Mouse (Mus musculus): ENCODE data around the gene Bcl9l. TPM values are rescaled to one million over a fixed set of nuclear protein-coding genes. Genes with fewer than 3 reads are reported as not detected.
A peak's percentile ranks its signal among the peaks of the same experiment; 100 is the strongest.
"Not testable (repeated sequence)": the region's sequence is repeated elsewhere in the genome, so short reads cannot be mapped to it uniquely, and the experiment has no call there.

Gene Bcl9l
- 16.3 and 17.3 TPM in 2 replicates for polyA plus RNA-seq (2014; fragmentation: Nextera tagmentation; extraction: Ambion mirVana)

GRCm38 (mm10) chr9:44482552-44482951 is at the start of gene Bcl9l:
Gene Bcl9l, plus strand, starts transcription at chr9:44482825.
- DNase-seq (peak; percentile 97), ATAC-seq (ENCODE audit: insufficient read depth) (peak; percentile 54)
- no peaks in the 10 kb centered on the region for H3K9me3 ChIP-seq (ENCODE audit: low read depth, low read length)
- TF ChIP-seq CTCF (IDR thresholded peaks at IDR 0.05; ENCODE audit: low read depth), result peak; percentile 89
- H3K4me2 ChIP-seq, result peak within 1 kb of the TSS; percentile 88
- 0 out of 2 replicates have a peak, but pooled peaks cover 7% of the 10 kb centered on the region for H3K36me3 ChIP-seq (ENCODE audit: insufficient read depth)
- no peaks in the 10 kb centered on the region for H3K27me3 ChIP-seq (ENCODE audit: insufficient read depth, low read length)
- peak within 1 kb of the TSS; percentile 95 for H3K27ac ChIP-seq (ENCODE audit: low read depth)
- H3K4me3 ChIP-seq (ENCODE audit: low read depth, low read length), result peak within 1 kb of the TSS; percentile 98
- peaks cover 31% of the 10 kb centered on the region for H3K4me1 ChIP-seq (ENCODE audit: insufficient read depth)
- 0% methylated on average over 25 of the region's 31 CpGs for WGBS
- H3K9ac ChIP-seq, result peak within 1 kb of the TSS; percentile 93

DNA sequence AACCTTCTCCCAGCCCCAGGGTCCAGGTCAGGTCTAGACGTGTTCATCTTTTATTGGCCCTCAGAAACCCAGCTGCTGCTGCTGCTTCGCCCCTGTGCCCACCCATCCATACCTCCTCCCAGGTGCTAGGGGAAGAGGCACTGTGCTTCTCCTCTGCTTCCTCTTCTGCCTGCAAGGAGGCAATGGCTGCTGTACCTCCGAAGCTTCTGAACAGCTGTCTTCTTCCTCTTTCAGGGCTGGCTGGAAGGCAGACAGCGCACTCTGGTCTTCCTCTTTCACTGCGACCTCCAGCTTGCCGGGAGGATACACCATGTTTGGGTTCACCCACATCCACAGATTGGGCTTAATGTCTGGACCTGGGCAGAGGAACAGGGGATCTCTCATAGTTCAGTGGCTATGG is 46.9 kb upstream of the Bcl9l start:
- Histone ChIP-seq H3K27ac (ENCODE audit: low read depth) (no peak overlapping the region), H3K9me3 (ENCODE audit: low read depth, low read length) (no peaks in the 10 kb centered on the region), H3K4me2 (no peak overlapping the region), H3K27me3 (ENCODE audit: insufficient read depth, low read length) (no peaks in the 10 kb centered on the region), H3K4me1 (ENCODE audit: insufficient read depth) (no peaks in the 10 kb centered on the region), H3K4me3 (ENCODE audit: low read depth, low read length) (no peak overlapping the region), H3K36me3 (ENCODE audit: insufficient read depth) (no peaks in the 10 kb centered on the region), H3K9ac (no peak overlapping the region)
- no peak for TF ChIP-seq CTCF (IDR thresholded peaks at IDR 0.05; ENCODE audit: low read depth)
- 73% methylated on average over 6 of the region's 6 CpGs for WGBS
- DNase-seq (no peak), ATAC-seq (ENCODE audit: insufficient read depth) (no peak)

- Histone ChIP-seq H3K36me3 (ENCODE audit: insufficient read depth) (no peaks in the 10 kb centered on the region), H3K4me2 (no peak within 1 kb of the TSS), H3K27me3 (ENCODE audit: insufficient read depth, low read length) (no peaks in the 10 kb centered on the region), H3K4me3 (ENCODE audit: low read depth, low read length) (no peak within 1 kb of the TSS), H3K27ac (ENCODE audit: low read depth) (no peak within 1 kb of the TSS), H3K9me3 (ENCODE audit: low read depth, low read length) (no peaks in the 10 kb centered on the region), H3K4me1 (ENCODE audit: insufficient read depth) (no peaks in the 10 kb centered on the region), H3K9ac (no peak within 1 kb of the TSS)
- TF ChIP-seq CTCF (IDR thresholded peaks at IDR 0.05; ENCODE audit: low read depth), result no peak
- DNase-seq, result no peak
- no peak for ATAC-seq (ENCODE audit: insufficient read depth)
- 60% methylated on average over 19 of the region's 19 CpGs for WGBS
Measured at GRCm38 (mm10) chr9:44440961-44441360, 41.7 kb upstream of the Bcl9l start, which contains the start of gene Foxr1. Gene Foxr1, minus strand, starts transcription at chr9:44441136.

GRCm38 (mm10) chr9:44444402-44445025 is 38.1 kb upstream of the Bcl9l start:
- H3K4me2 ChIP-seq; H3K4me1 ChIP-seq (ENCODE audit: insufficient read depth); H3K4me3 ChIP-seq (ENCODE audit: low read depth, low read length); H3K27me3 ChIP-seq (ENCODE audit: insufficient read depth, low read length); H3K9ac ChIP-seq; H3K9me3 ChIP-seq (ENCODE audit: low read depth, low read length); ATAC-seq (ENCODE audit: insufficient read depth); H3K36me3 ChIP-seq (ENCODE audit: insufficient read depth); H3K27ac ChIP-seq (ENCODE audit: low read depth); DNase-seq: not testable (repeated sequence)
- 73% methylated on average over 7 of the region's 7 CpGs for WGBS

- H3K4me3 ChIP-seq (ENCODE audit: low read depth, low read length), result no peak overlapping the region
- ATAC-seq (ENCODE audit: insufficient read depth), result no peak
- H3K36me3 ChIP-seq (ENCODE audit: insufficient read depth), result no peaks in the 10 kb centered on the region
- H3K4me2 ChIP-seq, result no peak overlapping the region
- H3K4me1 ChIP-seq (ENCODE audit: insufficient read depth), result no peaks in the 10 kb centered on the region
- H3K9ac ChIP-seq, result no peak overlapping the region
- no peaks in the 10 kb centered on the region for H3K9me3 ChIP-seq (ENCODE audit: low read depth, low read length)
- H3K27me3 ChIP-seq (ENCODE audit: insufficient read depth, low read length), result 0 out of 2 replicates have a peak, but pooled peaks cover 3% of the 10 kb centered on the region
- TF ChIP-seq CTCF (IDR thresholded peaks at IDR 0.05; ENCODE audit: low read depth), result peak; percentile 43
- no peak overlapping the region for H3K27ac ChIP-seq (ENCODE audit: low read depth)
- peak; percentile 13 for DNase-seq
Measured at GRCm38 (mm10) chr9:44450387-44450786, 32.2 kb upstream of the Bcl9l start.

DNA sequence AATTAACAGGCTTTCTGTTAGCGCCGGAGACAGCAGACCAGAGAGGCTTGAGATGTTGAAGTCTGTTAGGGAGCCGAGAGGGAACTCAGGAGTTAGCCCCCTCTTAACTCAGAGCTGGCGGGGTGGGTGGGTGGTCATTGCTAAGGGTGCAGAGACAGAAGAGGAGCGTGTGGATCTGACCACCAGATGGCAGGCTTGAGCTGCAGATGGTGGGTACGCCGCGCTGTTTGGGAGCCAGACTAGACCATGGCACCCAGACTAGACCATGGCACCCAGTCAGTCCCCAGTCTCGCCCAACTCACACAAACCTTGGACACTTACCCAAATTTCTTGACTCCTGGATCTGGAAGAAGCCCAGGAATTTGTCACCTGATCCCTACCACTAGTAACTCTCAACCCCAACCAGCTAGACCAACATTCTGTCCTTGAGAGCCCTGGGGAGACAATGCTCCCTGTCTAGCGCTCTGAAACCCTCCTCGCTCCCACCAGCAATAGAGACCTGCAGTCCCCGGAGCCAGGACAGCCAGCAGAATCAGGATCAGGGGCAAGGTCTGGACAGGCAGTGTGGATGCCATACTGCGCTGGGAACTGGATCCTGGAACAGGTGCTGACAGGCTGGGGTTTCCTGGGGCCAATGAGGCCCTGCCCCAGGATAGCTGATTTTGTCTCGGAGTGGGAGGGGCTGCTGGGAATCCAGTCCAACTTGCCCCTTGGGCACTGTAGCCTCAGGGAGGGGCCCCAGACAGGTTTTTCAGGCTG is 28.3 kb upstream of the Bcl9l start:
- 5% methylated on average over 14 of the region's 14 CpGs for WGBS
- H3K4me2 ChIP-seq, result peak overlapping the region; percentile 1; the same call in 1 of the 2 replicates

GRCm38 (mm10) chr9:44454891-44455220 is 27.8 kb upstream of the Bcl9l start, which contains the start of gene Upk2:
Gene Upk2, minus strand, starts transcription at chr9:44454976.
- H3K4me1 ChIP-seq (ENCODE audit: insufficient read depth), result no peaks in the 10 kb centered on the region
- no peaks in the 10 kb centered on the region for H3K36me3 ChIP-seq (ENCODE audit: insufficient read depth)
- H3K4me3 ChIP-seq (ENCODE audit: low read depth, low read length), result no peak within 1 kb of the TSS; the same call in 1 of the 2 replicates
- no peak within 1 kb of the TSS for H3K9ac ChIP-seq
- peak; percentile 30; the same call in 1 of the 2 replicates for TF ChIP-seq CTCF (IDR thresholded peaks at IDR 0.05; ENCODE audit: low read depth)
- ATAC-seq (ENCODE audit: insufficient read depth) (peak; percentile 12; the same call in 1 of the 2 replicates), DNase-seq (peak; percentile 8)
- no peak within 1 kb of the TSS for H3K27ac ChIP-seq (ENCODE audit: low read depth)
- WGBS, result 26% methylated on average over 4 of the region's 4 CpGs
- no peaks in the 10 kb centered on the region for H3K9me3 ChIP-seq (ENCODE audit: low read depth, low read length)
- H3K4me2 ChIP-seq, result peak within 1 kb of the TSS; percentile 1; the same call in 1 of the 2 replicates
- H3K27me3 ChIP-seq (ENCODE audit: insufficient read depth, low read length), result 0 out of 2 replicates have a peak, but pooled peaks cover 5% of the 10 kb centered on the region

More for the DNA sequence above, 28.3 kb upstream of the Bcl9l start:
- DNase-seq, result peak; percentile 92
- peak; percentile 93 for ATAC-seq (ENCODE audit: insufficient read depth)
- H3K4me3 ChIP-seq (ENCODE audit: low read depth, low read length), result no peak overlapping the region; the same call in 1 of the 2 replicates
- no peaks in the 10 kb centered on the region for H3K9me3 ChIP-seq (ENCODE audit: low read depth, low read length)
- no peak overlapping the region for H3K9ac ChIP-seq
- H3K27me3 ChIP-seq (ENCODE audit: insufficient read depth, low read length), result 0 out of 2 replicates have a peak, but pooled peaks cover 5% of the 10 kb centered on the region
- H3K27ac ChIP-seq (ENCODE audit: low read depth), result no peak overlapping the region
- no peaks in the 10 kb centered on the region for H3K4me1 ChIP-seq (ENCODE audit: insufficient read depth)
- TF ChIP-seq CTCF (IDR thresholded peaks at IDR 0.05; ENCODE audit: low read depth), result peak; percentile 94
- no peaks in the 10 kb centered on the region for H3K36me3 ChIP-seq (ENCODE audit: insufficient read depth)

Data from lung, embryonic 14.5 days (tissue).